Mouse (Mus musculus): ENCODE measurements at regions not wholly inside any gene's neighbourhood (a gene's known extent, or its start where the extent isn't known, plus 50 kb on each side); places are given as distances from the start of the nearest gene placed in this dataset.

GRCm38 (mm10) chr2:94248948-94249347, 91.2 kb upstream of the Hsd17b12 start:
- no peak for TF ChIP-seq EP300 (IDR thresholded peaks at IDR 0.05; ENCODE audit: low read depth)
- no peak for TF ChIP-seq CTCF (IDR thresholded peaks at IDR 0.05; ENCODE audit: low read depth)
- Histone ChIP-seq H3K36me3 (replicated peaks; ENCODE audit: insufficient read depth, low read length) (no peaks in the 10 kb centered on the region), H3K4me1 (ENCODE audit: insufficient read depth) (no peaks in the 10 kb centered on the region), H3K27me3 (ENCODE audit: insufficient read depth, low read length) (peaks cover 48% of the 10 kb centered on the region), H3K9me3 (ENCODE audit: low read length) (no peaks in the 10 kb centered on the region), H3K4me3 (ENCODE audit: low read depth, low read length) (no peak overlapping the region), H3K9ac (replicated peaks) (no peak overlapping the region), H3K27ac (ENCODE audit: low read depth) (no peak overlapping the region), H3K4me2 (ENCODE audit: low read depth, low read length) (no peak overlapping the region)
- WGBS (ENCODE audit: insufficient replicate concordance) = 44% methylated on average over 3 of the region's 3 CpGs
- ATAC-seq (no peak), DNase-seq (no peak)

- ATAC-seq = no peak
- no peak overlapping the region for H3K4me3 ChIP-seq (ENCODE audit: low read depth, low read length)
- peaks cover 68% of the 10 kb centered on the region for H3K27me3 ChIP-seq (ENCODE audit: insufficient read depth, low read length)
Observed at GRCm38 (mm10) chr2:94246851-94247471, 89.2 kb upstream of the Hsd17b12 start.

GRCm38 (mm10) chr2:94246180-94246611, 88.4 kb upstream of the Hsd17b12 start:
- no peak overlapping the region for H3K27ac ChIP-seq (ENCODE audit: low read depth)
- no peaks in the 10 kb centered on the region for H3K4me1 ChIP-seq (ENCODE audit: insufficient read depth)
- ATAC-seq (no peak), DNase-seq (no peak)
- WGBS (ENCODE audit: insufficient replicate concordance) = 48% methylated on average over 9 of the region's 9 CpGs
- H3K36me3 ChIP-seq (replicated peaks; ENCODE audit: insufficient read depth, low read length) = no peaks in the 10 kb centered on the region
- peaks cover 75% of the 10 kb centered on the region for H3K27me3 ChIP-seq (ENCODE audit: insufficient read depth, low read length)
- H3K4me3 ChIP-seq (ENCODE audit: low read depth, low read length) = no peak overlapping the region
- TF ChIP-seq EP300 (IDR thresholded peaks at IDR 0.05; ENCODE audit: low read depth) (no peak), CTCF (IDR thresholded peaks at IDR 0.05; ENCODE audit: low read depth) (no peak)
- no peaks in the 10 kb centered on the region for H3K9me3 ChIP-seq (ENCODE audit: low read length)
- no peak overlapping the region for H3K4me2 ChIP-seq (ENCODE audit: low read depth, low read length)
- H3K9ac ChIP-seq (replicated peaks) = no peak overlapping the region

More at GRCm38 (mm10) chr2:94246851-94247471, 89.2 kb upstream of the Hsd17b12 start:
- DNase-seq = no peak
- TF ChIP-seq CTCF (IDR thresholded peaks at IDR 0.05; ENCODE audit: low read depth) = no peak
- no peak for TF ChIP-seq EP300 (IDR thresholded peaks at IDR 0.05; ENCODE audit: low read depth)
- Histone ChIP-seq H3K9ac (replicated peaks) (no peak overlapping the region), H3K4me2 (ENCODE audit: low read depth, low read length) (no peak overlapping the region), H3K36me3 (replicated peaks; ENCODE audit: insufficient read depth, low read length) (no peaks in the 10 kb centered on the region), H3K27ac (ENCODE audit: low read depth) (no peak overlapping the region), H3K9me3 (ENCODE audit: low read length) (no peaks in the 10 kb centered on the region), H3K4me1 (ENCODE audit: insufficient read depth) (no peaks in the 10 kb centered on the region)
- 3% methylated on average over 30 of the region's 30 CpGs for WGBS (ENCODE audit: insufficient replicate concordance)

DNA sequence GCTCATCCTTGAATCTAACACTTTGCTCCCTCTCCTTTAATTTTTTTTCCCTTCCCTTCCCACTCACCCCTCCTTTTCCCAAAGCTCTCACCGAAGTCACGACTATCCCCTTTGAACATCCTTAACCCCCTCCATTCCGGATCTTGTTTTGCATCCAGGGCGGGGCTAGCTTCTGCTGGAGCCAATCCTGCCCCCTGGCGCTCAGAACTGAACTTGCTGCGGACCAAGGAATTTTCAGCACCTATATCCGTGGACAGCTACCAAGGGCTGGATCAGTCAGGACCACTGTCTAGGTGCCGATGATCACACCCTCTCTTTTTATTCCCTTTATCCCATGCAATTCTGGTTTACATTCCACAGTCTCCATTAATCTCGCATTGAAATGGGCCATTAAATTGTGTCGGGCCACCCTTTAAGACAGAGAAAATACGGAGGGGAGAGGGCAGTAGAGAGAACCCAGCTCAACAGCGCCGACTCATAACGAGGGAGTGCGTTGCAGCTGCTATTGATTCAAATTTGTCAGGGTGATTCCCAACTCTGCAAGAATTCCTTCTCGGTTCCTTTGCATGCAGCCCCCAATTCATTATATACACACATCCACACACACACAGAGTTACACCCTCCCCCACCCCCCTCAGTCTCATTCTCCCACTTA, 87.7 kb upstream of the Hsd17b12 start:
- 5% methylated on average over 16 of the region's 16 CpGs for WGBS (ENCODE audit: insufficient replicate concordance)
- Histone ChIP-seq H3K4me2 (ENCODE audit: low read depth, low read length) (no peak overlapping the region), H3K36me3 (replicated peaks; ENCODE audit: insufficient read depth, low read length) (no peaks in the 10 kb centered on the region), H3K27ac (ENCODE audit: low read depth) (no peak overlapping the region), H3K9me3 (ENCODE audit: low read length) (no peaks in the 10 kb centered on the region), H3K27me3 (ENCODE audit: insufficient read depth, low read length) (peaks cover 82% of the 10 kb centered on the region), H3K4me1 (ENCODE audit: insufficient read depth) (no peaks in the 10 kb centered on the region), H3K9ac (replicated peaks) (no peak overlapping the region), H3K4me3 (ENCODE audit: low read depth, low read length) (no peak overlapping the region)
- ATAC-seq (peak; percentile 66), DNase-seq (peak; percentile 83)
- no peak for TF ChIP-seq EP300 (IDR thresholded peaks at IDR 0.05; ENCODE audit: low read depth)
- TF ChIP-seq CTCF (IDR thresholded peaks at IDR 0.05; ENCODE audit: low read depth) = peak; percentile 84

DNA sequence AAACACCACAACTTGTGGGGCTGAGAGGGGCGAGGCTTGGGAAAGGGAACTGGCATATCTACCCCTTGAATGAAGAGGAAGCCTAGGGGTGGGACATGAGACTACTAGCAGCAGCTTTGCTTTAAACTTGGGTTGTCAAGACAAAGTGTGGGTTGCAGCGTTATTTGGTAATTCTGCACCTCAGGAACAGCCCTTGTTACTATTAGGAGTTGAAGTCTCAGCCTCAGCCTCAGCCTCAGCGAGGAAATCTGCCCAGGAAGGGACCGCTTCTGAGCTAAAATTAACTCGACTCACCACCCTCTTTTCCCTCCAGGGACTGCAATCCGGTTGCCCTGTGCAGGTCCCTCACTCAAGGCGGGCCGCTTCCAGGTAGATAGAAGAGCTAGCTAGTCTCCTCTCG, 86.4 kb upstream of the Hsd17b12 start:
- ATAC-seq = no peak
- DNase-seq = no peak
- 4% methylated on average over 9 of the region's 9 CpGs for WGBS (ENCODE audit: insufficient replicate concordance)
- no peak overlapping the region for H3K9ac ChIP-seq (replicated peaks)
- H3K9me3 ChIP-seq (ENCODE audit: low read length) = no peaks in the 10 kb centered on the region
- no peak overlapping the region for H3K4me2 ChIP-seq (ENCODE audit: low read depth, low read length)
- TF ChIP-seq EP300 (IDR thresholded peaks at IDR 0.05; ENCODE audit: low read depth) (no peak), CTCF (IDR thresholded peaks at IDR 0.05; ENCODE audit: low read depth) (no peak)
- H3K27ac ChIP-seq (ENCODE audit: low read depth) = no peak overlapping the region
- H3K4me3 ChIP-seq (ENCODE audit: low read depth, low read length) = no peak overlapping the region
- H3K36me3 ChIP-seq (replicated peaks; ENCODE audit: insufficient read depth, low read length) = no peaks in the 10 kb centered on the region
- no peaks in the 10 kb centered on the region for H3K4me1 ChIP-seq (ENCODE audit: insufficient read depth)
- H3K27me3 ChIP-seq (ENCODE audit: insufficient read depth, low read length) = peaks cover 93% of the 10 kb centered on the region

GRCm38 (mm10) chr2:94243053-94243916, 85.5 kb upstream of the Hsd17b12 start:
- Histone ChIP-seq H3K4me1 (ENCODE audit: insufficient read depth) (no peaks in the 10 kb centered on the region), H3K4me2 (ENCODE audit: low read depth, low read length) (no peak overlapping the region), H3K4me3 (ENCODE audit: low read depth, low read length) (no peak overlapping the region), H3K36me3 (replicated peaks; ENCODE audit: insufficient read depth, low read length) (no peaks in the 10 kb centered on the region), H3K9ac (replicated peaks) (no peak overlapping the region), H3K27ac (ENCODE audit: low read depth) (no peak overlapping the region), H3K9me3 (ENCODE audit: low read length) (no peaks in the 10 kb centered on the region), H3K27me3 (ENCODE audit: insufficient read depth, low read length) (peaks cover 95% of the 10 kb centered on the region)
- TF ChIP-seq EP300 (IDR thresholded peaks at IDR 0.05; ENCODE audit: low read depth) (no peak), CTCF (IDR thresholded peaks at IDR 0.05; ENCODE audit: low read depth) (no peak)
- ATAC-seq (no peak), DNase-seq (no peak)
- WGBS (ENCODE audit: insufficient replicate concordance) = 2% methylated on average over 50 of the region's 50 CpGs
